Mouse (Mus musculus): ENCODE results near the gene Cebpg. TPM values are rescaled to one million over a fixed set of nuclear protein-coding genes. Genes with fewer than 3 reads are reported as not detected.

Gene Cebpg
- polyA plus RNA-seq, 1 experiment from 2014 or later: 41.4 TPM

GRCm38 (mm10) chr7:35003171-35003737, 53.1 kb downstream of the Cebpg start:
- no peak overlapping the region for H3K4me3 ChIP-seq
- H3K9me3 ChIP-seq: no peaks in the 10 kb centered on the region
- peaks cover 26% of the 10 kb centered on the region for H3K4me1 ChIP-seq (replicated peaks)
- H3K27me3 ChIP-seq: no peaks in the 10 kb centered on the region
- no peak overlapping the region for H3K9ac ChIP-seq
- H3K27ac ChIP-seq: no peak overlapping the region
- ATAC-seq (ENCODE audit: low FRiP score): no peak
- no peak overlapping the region for H3K4me2 ChIP-seq
- H3K36me3 ChIP-seq: no peaks in the 10 kb centered on the region
- 70% methylated on average over 7 of the region's 7 CpGs for WGBS

GRCm38 (mm10) chr7:35000839-35001238, 55.5 kb downstream of the Cebpg start:
- Histone ChIP-seq H3K9ac (no peak overlapping the region), H3K4me3 (no peak overlapping the region), H3K4me1 (replicated peaks) (peaks cover 26% of the 10 kb centered on the region), H3K36me3 (no peaks in the 10 kb centered on the region), H3K9me3 (no peaks in the 10 kb centered on the region), H3K4me2 (no peak overlapping the region), H3K27me3 (no peaks in the 10 kb centered on the region), H3K27ac (no peak overlapping the region)
- ATAC-seq (ENCODE audit: low FRiP score): no peak
- WGBS: 33% methylated on average over 6 of the region's 6 CpGs

Small RNAs within 50 kb of the gene (microRNA-seq; reads per million reads assigned to microRNA genes)
- not detected for gene Gm25033

Other genes with a start within 250 kb of the Cebpg start
- 18.0 and 18.3 TPM in 2 replicates for gene Chst8, start 243.9 kb downstream of the Cebpg start, polyA plus RNA-seq (2015; fragmentation: Nextera tagmentation; extraction: Ambion mirVana)
- 52.4 and 54.6 TPM in 2 replicates for gene Pepd, start 144.2 kb downstream of the Cebpg start, polyA plus RNA-seq (2015; fragmentation: Nextera tagmentation; extraction: Ambion mirVana)
- gene Cebpa, start 62.7 kb upstream of the Cebpg start, polyA plus RNA-seq (2015; fragmentation: Nextera tagmentation; extraction: Ambion mirVana): 0.47 and 0.60 TPM in 2 replicates
- 8.5 and 9.2 TPM in 2 replicates for gene Slc7a10, start 129.8 kb upstream of the Cebpg start, polyA plus RNA-seq (2015; fragmentation: Nextera tagmentation; extraction: Ambion mirVana)
- 26.0 and 27.2 TPM in 2 replicates for gene Lrp3, start 158.9 kb upstream of the Cebpg start, polyA plus RNA-seq (2015; fragmentation: Nextera tagmentation; extraction: Ambion mirVana)

Measured in hindbrain, embryonic 13.5 days (tissue).